Mouse (Mus musculus) lung, postnatal 0 days (tissue): Measurements from ENCODE around the gene Prpf3.

Source experiments
- CTCF ChIP-seq: IDR thresholded peaks from 2 replicates; pipeline ENCODE4 v1.5.1; 2016; ENCODE audit warnings: antibody characterized with exemption, mild to moderate bottlenecking
- EP300 ChIP-seq: IDR thresholded peaks from 2 replicates; pipeline ENCODE4 v1.6.1; 2016; ENCODE audit warnings: antibody characterized with exemption, mild to moderate bottlenecking, control low read depth

DNA sequence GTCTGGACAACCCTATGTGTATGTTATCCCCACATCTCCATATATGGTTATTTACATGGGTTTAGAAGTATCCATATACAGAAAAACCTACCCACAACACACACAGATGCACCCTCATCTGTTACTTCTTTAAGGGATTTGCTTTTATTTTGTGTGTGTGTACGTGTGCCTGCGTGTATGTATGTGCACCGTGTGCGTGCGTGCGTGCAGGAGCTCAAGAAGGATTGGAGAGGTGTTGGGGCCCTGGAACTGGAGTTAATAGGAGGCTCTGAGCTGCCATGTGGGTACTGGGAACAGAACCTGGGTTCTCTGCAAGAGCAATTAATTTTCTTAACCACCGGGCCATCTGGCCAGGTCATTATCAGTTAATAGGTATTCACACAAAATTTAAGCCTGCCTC, 16.4 kb upstream of the Prpf3 start:
- TF ChIP-seq CTCF (no peak), EP300 (no peak)
